Mouse (Mus musculus) small intestine, adult 2 months (tissue): ENCODE results near the gene Kcnb1. TPM values are rescaled to one million over a fixed set of nuclear protein-coding genes. Genes with fewer than 3 reads are reported as not detected.

Experiments
- H3K27ac ChIP-seq: fragments of 200-500 bp; 2 replicates; pipeline ENCODE4 v1.5.1; 2012; ENCODE audit warnings: low read depth, low read length, control low read depth, inconsistent platforms; ENCODE audit not compliant: insufficient read depth
- H3K27me3 ChIP-seq: fragments of 200-500 bp; 2 replicates; pipeline ENCODE4 v1.6.1; 2012; ENCODE audit warnings: mild to moderate bottlenecking, moderate library complexity, low read length, inconsistent platforms; ENCODE audit not compliant: control insufficient read depth, insufficient read depth
- H3K36me3 ChIP-seq: fragments of 200-500 bp; 2 replicates; pipeline ENCODE4 v1.6.1; 2012; ENCODE audit warnings: mild to moderate bottlenecking, low read length, control low read depth, inconsistent platforms; ENCODE audit not compliant: control insufficient read depth, insufficient read depth
- H3K4me1 ChIP-seq: fragments of 200-500 bp; 2 replicates; pipeline ENCODE4 v1.6.1; 2012; ENCODE audit warnings: low read length, inconsistent platforms, mixed read lengths; ENCODE audit not compliant: control insufficient read depth, insufficient read depth, insufficient read length
- H3K4me3 ChIP-seq: fragments of 200-500 bp; 2 replicates; pipeline ENCODE4 v1.5.1; 2012; ENCODE audit warnings: low read depth, mild to moderate bottlenecking, control low read depth, inconsistent platforms, low read length, moderate library complexity
- CTCF ChIP-seq: fragments of 200-500 bp; IDR thresholded peaks from 2 replicates; pipeline ENCODE4 v1.5.1; 2012; ENCODE audit warnings: low read depth, mild to moderate bottlenecking, control low read depth, inconsistent platforms, low read length, moderate library complexity, mixed read lengths; ENCODE audit not compliant: insufficient replicate concordance, insufficient read length; ENCODE audit errors: extremely low read depth
- POLR2A ChIP-seq: fragments of 200-500 bp; IDR thresholded peaks from 2 replicates; pipeline ENCODE4 v1.6.1; 2012; ENCODE audit warnings: low read depth, mild to moderate bottlenecking, control low read depth, inconsistent platforms, low read length, moderate library complexity
- WGBS: fragments of 180-500 bp; shearing (Covaris S2); methylation state at CpG from one replicate; pipeline ENCODE4 v1.1.7; 2018; 5-methylcytosine and 5-hydroxymethylcytosine counted together
- polyA plus RNA-seq: library from polyadenylated mRNA; depleted of rRNA; stranded (reverse); fragments of >200 nt; gene quantifications from 2 replicates; pipeline ENCODE4 v1.2.3, GENCODE M21; 2012

Gene Kcnb1
- polyA plus RNA-seq, 1 experiment, result 2.7 TPM

DNA sequence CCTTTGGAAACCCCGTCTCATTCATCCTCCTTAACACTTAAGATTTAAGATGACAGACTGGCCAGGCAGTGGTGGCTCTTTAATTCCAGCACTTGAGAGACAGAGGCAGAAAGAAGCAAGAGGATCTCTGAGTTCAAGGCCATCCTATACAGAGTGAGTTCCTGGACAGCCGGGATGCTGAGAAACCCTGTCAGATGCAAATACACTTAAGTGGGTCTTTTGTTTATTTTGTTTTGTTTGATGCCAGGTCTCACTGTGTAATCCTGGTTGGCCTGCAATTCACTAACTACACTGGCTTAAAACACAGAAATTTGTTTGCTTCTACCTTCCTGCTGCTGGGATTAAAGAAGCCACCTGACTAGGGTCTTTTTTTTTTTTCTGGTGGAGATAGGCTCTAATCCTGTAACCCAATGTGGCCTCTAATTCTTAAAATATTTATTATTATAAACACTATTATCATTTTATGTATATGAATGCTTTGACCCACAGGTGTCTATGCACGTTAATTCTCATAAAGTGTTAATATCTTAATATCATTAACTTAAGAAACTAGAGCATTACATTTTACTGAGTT, 131.1 kb downstream of the Kcnb1 start:
- H3K4me1 ChIP-seq, result peaks cover 16% of the 10 kb centered on the region

DNA sequence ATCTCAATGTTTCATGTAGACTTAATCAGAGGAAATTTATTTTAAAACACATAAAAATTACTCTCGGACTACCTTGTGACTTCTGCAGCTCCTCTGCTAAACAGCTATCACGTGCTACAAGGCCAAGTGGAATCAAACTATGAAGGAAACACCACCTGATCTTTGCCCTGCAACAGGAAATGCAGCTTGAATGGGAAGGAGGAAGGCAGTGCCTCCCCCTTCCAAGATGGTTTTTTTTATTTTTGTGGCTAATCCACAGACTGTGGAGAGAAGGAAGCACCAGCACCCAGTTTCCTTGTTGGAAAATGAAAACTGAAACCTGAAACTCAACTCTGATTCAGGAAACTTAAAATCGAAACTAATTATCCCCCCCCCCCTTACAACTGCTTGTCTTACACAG, 131.8 kb downstream of the Kcnb1 start:
- TF ChIP-seq CTCF, result no peak
- no peak for TF ChIP-seq POLR2A
- H3K4me3 ChIP-seq, result no peak overlapping the region
- no peaks in the 10 kb centered on the region for H3K27me3 ChIP-seq
- 9% methylated on average over 3 of the region's 3 CpGs for WGBS
- H3K4me1 ChIP-seq, result peaks cover 19% of the 10 kb centered on the region
- H3K27ac ChIP-seq, result peak overlapping the region; percentile 44
- H3K36me3 ChIP-seq, result peaks cover 43% of the 10 kb centered on the region

More for the DNA sequence above, 131.1 kb downstream of the Kcnb1 start:
- Histone ChIP-seq H3K36me3 (peaks cover 39% of the 10 kb centered on the region), H3K27ac (peak overlapping the region; percentile 44), H3K27me3 (no peaks in the 10 kb centered on the region), H3K4me3 (no peak overlapping the region)
- TF ChIP-seq CTCF (no peak), POLR2A (no peak)
- 27% methylated on average over 3 of the region's 3 CpGs for WGBS

- 68% methylated on average over 5 of the region's 5 CpGs for WGBS
- peaks cover 19% of the 10 kb centered on the region for H3K4me1 ChIP-seq
- H3K27ac ChIP-seq, result no peak overlapping the region
- H3K4me3 ChIP-seq, result no peak overlapping the region
- peaks cover 51% of the 10 kb centered on the region for H3K36me3 ChIP-seq
- H3K27me3 ChIP-seq, result no peaks in the 10 kb centered on the region
- TF ChIP-seq CTCF (no peak), POLR2A (no peak)
Observed at GRCm38 (mm10) chr2:167056942-167057323, 133.0 kb downstream of the Kcnb1 start.

DNA sequence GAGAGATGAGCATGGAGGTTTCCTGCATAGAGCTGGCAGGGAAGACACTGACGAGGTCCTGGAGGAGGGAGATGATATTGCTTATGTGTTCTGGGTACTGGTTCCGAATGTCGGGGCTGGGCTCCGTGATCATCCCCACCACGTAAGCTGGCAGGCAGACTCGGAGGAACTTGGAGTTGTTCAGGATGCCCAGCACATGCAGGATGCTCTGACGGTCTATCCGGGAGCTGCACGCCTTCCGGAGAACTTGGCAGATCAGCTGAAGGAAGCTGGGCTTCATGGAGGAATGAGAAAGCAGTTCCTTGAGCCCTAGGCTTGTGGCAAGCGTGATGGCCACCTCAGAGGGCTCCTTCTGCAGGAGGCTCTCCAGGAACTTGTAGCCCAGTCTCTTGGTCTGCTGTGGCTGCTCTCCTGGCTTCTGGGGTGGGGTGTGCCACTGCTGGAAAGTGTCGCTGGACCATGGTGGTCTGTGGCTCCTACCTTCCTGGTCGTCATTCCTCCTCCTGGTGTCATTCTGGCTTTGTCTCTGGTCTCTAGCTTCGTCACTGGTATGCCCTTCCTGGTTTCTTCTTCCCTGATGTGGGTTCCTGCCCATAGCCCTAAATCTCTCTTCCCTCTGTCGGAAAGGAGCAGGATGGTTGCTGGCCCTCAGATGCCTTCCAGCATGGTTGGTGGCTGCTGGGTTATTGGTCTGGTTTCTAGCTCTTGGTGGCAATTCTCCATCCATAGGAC, 133.6 kb downstream of the Kcnb1 start:
- H3K4me1 ChIP-seq, result peaks cover 19% of the 10 kb centered on the region
- no peak overlapping the region for H3K27ac ChIP-seq
- H3K27me3 ChIP-seq, result no peaks in the 10 kb centered on the region
- TF ChIP-seq CTCF, result no peak
- TF ChIP-seq POLR2A, result no peak
- no peak overlapping the region for H3K4me3 ChIP-seq
- H3K36me3 ChIP-seq, result peaks cover 55% of the 10 kb centered on the region
- 94% methylated on average over 15 of the region's 15 CpGs for WGBS

DNA sequence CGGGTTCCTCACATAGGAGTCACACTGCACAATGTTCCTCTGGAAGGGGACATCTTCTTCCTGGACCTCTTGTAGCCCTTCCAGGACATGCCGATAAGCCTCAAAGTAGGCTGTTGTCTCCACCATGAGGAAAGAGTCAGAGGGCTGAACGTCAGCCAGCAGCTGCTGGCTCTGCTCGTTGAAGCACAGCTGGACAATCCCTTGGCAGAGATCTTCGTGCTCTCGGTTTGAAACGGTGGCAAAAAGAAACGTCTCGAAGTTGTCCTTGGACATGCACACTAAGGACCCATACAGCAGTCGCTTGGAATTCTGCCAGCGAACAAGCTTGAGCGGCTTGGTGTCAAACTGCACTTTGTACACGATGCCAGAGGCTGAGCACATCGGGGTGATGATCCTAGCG, 134.6 kb downstream of the Kcnb1 start:
- WGBS, result 46% methylated on average over 15 of the region's 15 CpGs
- Histone ChIP-seq H3K4me3 (no peak overlapping the region), H3K27ac (no peak overlapping the region), H3K36me3 (peaks cover 62% of the 10 kb centered on the region), H3K27me3 (no peaks in the 10 kb centered on the region), H3K4me1 (peaks cover 19% of the 10 kb centered on the region)
- no peak for TF ChIP-seq CTCF

DNA sequence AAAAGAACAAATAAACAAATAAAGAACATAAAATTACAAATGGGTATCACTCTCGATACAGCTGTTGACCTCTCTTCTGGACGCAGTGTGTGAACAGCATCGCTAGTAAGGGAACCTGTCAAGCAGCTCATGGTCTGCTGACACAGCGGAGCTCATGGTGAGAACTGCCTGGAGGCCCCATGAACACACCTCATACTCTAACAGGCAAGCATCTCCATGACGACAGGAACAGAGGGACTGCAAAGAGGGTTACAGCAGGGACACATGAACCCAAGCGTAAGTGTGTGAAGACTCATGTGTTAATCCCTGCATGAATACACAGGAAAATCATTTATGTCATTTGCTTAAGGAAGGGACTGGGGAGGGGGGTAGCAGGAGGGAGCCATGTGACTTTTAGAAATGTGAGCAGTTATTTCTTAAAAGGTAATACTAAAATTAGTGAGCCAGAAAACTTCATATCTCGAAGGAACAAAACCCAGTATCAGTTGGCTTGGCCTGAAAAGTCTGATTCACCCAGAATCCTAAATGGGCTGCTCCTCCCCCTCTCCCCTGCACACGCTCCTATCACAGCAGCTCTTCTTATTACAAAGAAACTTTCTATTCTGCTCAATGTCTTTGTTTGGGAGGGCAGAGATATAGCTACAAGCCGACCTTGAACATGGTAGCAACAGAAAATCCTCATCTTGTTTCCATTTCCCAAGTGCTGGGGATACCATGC, 136.7 kb downstream of the Kcnb1 start:
- Histone ChIP-seq H3K27me3 (no peaks in the 10 kb centered on the region), H3K36me3 (peaks cover 77% of the 10 kb centered on the region), H3K27ac (no peak overlapping the region), H3K4me3 (no peak overlapping the region), H3K4me1 (peaks cover 13% of the 10 kb centered on the region; the same call in 1 of the 2 replicates)
- WGBS, result 69% methylated on average over 9 of the region's 9 CpGs
- TF ChIP-seq POLR2A, result no peak
- no peak for TF ChIP-seq CTCF
